8 mouse cellular contexts compared by ENCODE assay signal in genomic region chr6:88136201-88136631, GRCm38 (mm10). TPM values are rescaled to one million over a fixed set of nuclear protein-coding genes. Genes with fewer than 3 reads are reported as not detected.
DNase-seq lines count a peak whose midpoint lies in the region; ATAC-seq lines count a peak whose summit lies in the region.

No protein-coding gene starts in this region.

- peak overlapping the region; percentile 49 for H3K4me3 ChIP-seq in heart, embryonic 10.5 days
- H3K4me3 ChIP-seq in midbrain, embryonic 10.5 days, result peak overlapping the region; percentile 32

- H3K27ac ChIP-seq in heart, embryonic 10.5 days, result peak overlapping the region; percentile 44; the same call in 1 of the 2 replicates
- 0 out of 2 replicates have a peak overlapping the region, but pooled peaks have one; percentile 46 for H3K27ac ChIP-seq in midbrain, embryonic 10.5 days (replicated peaks)

- peak; percentile 19 for DNase-seq in 3T3-L1 (ENCODE audit: low read depth, low spot score)
- peak; percentile 28 to 45 for DNase-seq in adrenal gland, postnatal 36 days
- no peak for DNase-seq in heart, embryonic 10.5 days (ENCODE audit: low spot score)
- peak; percentile 21 to 65 for DNase-seq in kidney, postnatal 36 days
- DNase-seq in midbrain, embryonic 10.5 days (ENCODE audit: low spot score), result peak; percentile 49
- DNase-seq in yolk sac, embryonic 10.5 days (ENCODE audit: low spot score), result no peak
- no peak for DNase-seq in right cerebral cortex, postnatal 36 days (ENCODE audit: low spot score in 2 of 2)

- no peaks in the 10 kb centered on the region for H3K36me3 ChIP-seq in heart, embryonic 10.5 days
- H3K36me3 ChIP-seq in midbrain, embryonic 10.5 days, result no peaks in the 10 kb centered on the region

- no peak for ATAC-seq in erythroblast, adult 5-6 weeks (replicated peaks; ENCODE audit: low FRiP score, poor library complexity, severe bottlenecking)

- WGBS in heart, embryonic 10.5 days, result 22% methylated on average over 15 of the region's 15 CpGs
- WGBS in midbrain, embryonic 10.5 days, result 35% methylated on average over 15 of the region's 15 CpGs

- H3K4me1 ChIP-seq in heart, embryonic 10.5 days, result peaks cover 45% of the 10 kb centered on the region
- H3K4me1 ChIP-seq in midbrain, embryonic 10.5 days, result peaks cover 49% of the 10 kb centered on the region

- H3K27me3 ChIP-seq in heart, embryonic 10.5 days (ENCODE audit: insufficient read depth, poor library complexity, severe bottlenecking), result peaks cover 57% of the 10 kb centered on the region
- peaks cover 58% of the 10 kb centered on the region for H3K27me3 ChIP-seq in midbrain, embryonic 10.5 days (ENCODE audit: low read depth, poor library complexity, severe bottlenecking)

- no peaks in the 10 kb centered on the region for H3K9me3 ChIP-seq in heart, embryonic 10.5 days
- H3K9me3 ChIP-seq in midbrain, embryonic 10.5 days (replicated peaks), result no peaks in the 10 kb centered on the region

RNA-seq across cellular contexts. Expression of gene Rpn1, which starts 51.9 kb away (rescaled TPM):
- total RNA-seq in adrenal gland, postnatal 36 days (2021), result 100 to 1,000 TPM; 255 to 268 TPM
- 268 and 346 TPM in 2 replicates for polyA plus RNA-seq in heart, embryonic 10.5 days (2016; fragmentation: Nextera tagmentation; extraction: Ambion mirVana)
- 284 and 305 TPM in 2 replicates for polyA plus RNA-seq in midbrain, embryonic 10.5 days (2016; fragmentation: Nextera tagmentation; extraction: Ambion mirVana)
- 24.0 and 30.9 TPM in 2 replicates for total RNA-seq in erythroblast, adult 5-6 weeks (2015; ENCODE audit: low replicate concordance)
- total RNA-seq in erythroblast, adult 5-6 weeks (2017; ENCODE audit: low replicate concordance), result 42.8 and 54.5 TPM in 2 replicates

RNA-seq across cellular contexts. Expression of gene Gata2, which starts 57.5 kb away (rescaled TPM):
- 10 to 100 TPM; 21.0 to 21.1 TPM for total RNA-seq in adrenal gland, postnatal 36 days (2021)
- 24.5 and 24.8 TPM in 2 replicates for polyA plus RNA-seq in heart, embryonic 10.5 days (2016; fragmentation: Nextera tagmentation; extraction: Ambion mirVana)
- 19.3 and 36.1 TPM in 2 replicates for polyA plus RNA-seq in midbrain, embryonic 10.5 days (2016; fragmentation: Nextera tagmentation; extraction: Ambion mirVana)
- total RNA-seq in erythroblast, adult 5-6 weeks (2015; ENCODE audit: low replicate concordance), result 3.8 and 9.4 TPM in 2 replicates
- total RNA-seq in erythroblast, adult 5-6 weeks (2017; ENCODE audit: low replicate concordance), result 4.4 and 7.9 TPM in 2 replicates

Comparison
In these comparisons a context has a peak if more than half of its experiments do, and no peak if none do; other contexts are left out.
1. DNase-seq: peak in 3T3-L1 (single experiment), adrenal gland, postnatal 36 days (2 of 2), kidney, postnatal 36 days (2 of 2) and midbrain, embryonic 10.5 days (single experiment); none in heart, embryonic 10.5 days (single experiment), yolk sac, embryonic 10.5 days (single experiment) and right cerebral cortex, postnatal 36 days (0 of 2).
2. RNA of gene Rpn1, which starts 51.9 kb away (total RNA-seq): 255 to 268 TPM in adrenal gland, postnatal 36 days; 24.0 to 54.5 TPM in erythroblast, adult 5-6 weeks; every median in the first group is over 4 times any median in the second.